11 mouse cellular contexts compared by ENCODE assay signal in the genomic region with DNA sequence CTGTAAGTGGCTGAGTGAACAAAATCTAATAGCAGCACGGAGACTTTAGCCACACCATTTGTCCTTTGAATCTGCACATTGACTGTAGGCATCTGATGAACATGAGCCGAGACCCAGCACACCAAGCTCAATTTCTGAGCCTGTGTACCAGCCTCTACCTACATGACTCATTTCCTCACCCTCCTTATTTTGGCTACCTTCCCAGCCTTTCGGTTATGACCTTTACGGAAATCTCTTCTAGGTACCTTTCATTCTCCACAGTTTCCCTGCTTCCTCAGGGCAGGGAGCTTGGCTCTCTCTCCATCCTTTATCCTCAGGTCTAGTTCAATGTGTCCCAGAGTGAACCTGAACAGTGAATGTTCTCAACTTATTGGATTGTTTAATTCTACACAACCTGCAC.
DNase-seq lines count a peak whose midpoint lies in the region; TF ChIP-seq lines count a peak whose summit lies in the region.
"Had no signal": no experiment of that assay in that cellular context is flagged by ENCODE, and none has a peak within 500 bp of the region (broad histone marks: within the 10 kb centered on the region; RNA-seq: fewer than 3 reads in every experiment).

No protein-coding gene starts in this region.

- TF ChIP-seq POLR2A in lung, adult 2 months (IDR thresholded peaks at IDR 0.05; ENCODE audit: borderline replicate concordance, extremely low read depth, low read depth, low read length) = no peak

- peak; percentile 30 for DNase-seq in adrenal gland, adult 2 months
- no peak for DNase-seq in adrenal gland, adult 18-20 months (ENCODE audit: low spot score in 2 of 2)
- peak; percentile 25 for DNase-seq in lung, postnatal 25 days (ENCODE audit: low spot score)
- no peak for DNase-seq in lung, adult 2 months
- peak; percentile 13 for DNase-seq in fat pad, adult 2 months (ENCODE audit: extremely low read depth, low read depth, low spot score)
- peak; percentile 10 to 41 for DNase-seq in kidney, postnatal 36 days
- no peak for DNase-seq in natural killer cell, adult 2 months (ENCODE audit: low spot score in 2 of 2)
- no peak for DNase-seq in spleen, adult 18-20 months
- DNase-seq: layer of hippocampus, adult 9-11 months had no signal

- H3K4me3 ChIP-seq in lung, adult 2 months (replicated peaks; ENCODE audit: extremely low read depth, low read depth, low read length) = no peak overlapping the region
- H3K4me3 ChIP-seq: limb, embryonic 13.5 days; midbrain, embryonic 15.5 days had no signal

- no peak for TF ChIP-seq CTCF in lung, adult 2 months (IDR thresholded peaks at IDR 0.05; ENCODE audit: insufficient read depth, low read length)

- WGBS in lung, adult 2 months = 48% methylated on average over 4 of the region's 4 CpGs

- no peaks in the 10 kb centered on the region for H3K4me1 ChIP-seq in lung, adult 2 months (ENCODE audit: control insufficient read depth, insufficient read depth, low read length)
- H3K4me1 ChIP-seq: limb, embryonic 13.5 days; midbrain, embryonic 15.5 days had no signal

Comparison
In these comparisons a context has a peak if more than half of its experiments do, and no peak if none do; other contexts are left out.
1. DNase-seq: peak in adrenal gland, adult 2 months (single experiment), lung, postnatal 25 days (single experiment), fat pad, adult 2 months (single experiment) and kidney, postnatal 36 days (2 of 2); none in adrenal gland, adult 18-20 months (0 of 2), lung, adult 2 months (single experiment), natural killer cell, adult 2 months (0 of 2) and spleen, adult 18-20 months (0 of 2).